Mouse (Mus musculus) adipocyte (in vitro differentiated cells): ENCODE data around the gene E130208F15Rik.
A peak's percentile ranks its signal among the peaks of the same experiment; 100 is the strongest.

ENCODE experiments used
- DNase-seq: peaks from one replicate; pipeline ENCODE4 v3.0.0-alpha.2; 2016; ENCODE audit warnings: low spot score

The E130208F15Rik gene

GRCm38 (mm10) chr7:30321539-30322284 is at the start of gene E130208F15Rik:
Gene E130208F15Rik, plus strand, starts transcription at chr7:30321740.
- peak; percentile 86 for DNase-seq

GRCm38 (mm10) chr7:30274383-30274782 is 47.2 kb upstream of the E130208F15Rik start:
- no peak for DNase-seq

- peak; percentile 51 for DNase-seq
These were observed 42.6 kb upstream of the E130208F15Rik start for GRCm38 (mm10) chr7:30278911-30279310.

GRCm38 (mm10) chr7:30279536-30279935 is 42.0 kb upstream of the E130208F15Rik start:
- DNase-seq: no peak

- DNase-seq: peak; percentile 95
These were observed 41.4 kb upstream of the E130208F15Rik start, which contains the start of the genes Thap8 and Wdr62 for GRCm38 (mm10) chr7:30279951-30280669. Gene Thap8, plus strand, starts transcription at chr7:30280094. Gene Wdr62, minus strand, starts transcription at chr7:30280419.

GRCm38 (mm10) chr7:30280670-30281138 is 40.8 kb upstream of the E130208F15Rik start:
- peak; percentile 96 for DNase-seq

GRCm38 (mm10) chr7:30281522-30281921 is 40.0 kb upstream of the E130208F15Rik start:
- DNase-seq: no peak

GRCm38 (mm10) chr7:30282740-30283139 is 38.8 kb upstream of the E130208F15Rik start:
- no peak for DNase-seq

- DNase-seq: peak; percentile 92
These were observed 34.7 kb upstream of the E130208F15Rik start for GRCm38 (mm10) chr7:30286701-30287410.

GRCm38 (mm10) chr7:30288046-30288445 is 33.5 kb upstream of the E130208F15Rik start:
- no peak for DNase-seq

- no peak for DNase-seq
These were observed 32.3 kb upstream of the E130208F15Rik start for GRCm38 (mm10) chr7:30289071-30289713.

GRCm38 (mm10) chr7:30289714-30290399 is 31.7 kb upstream of the E130208F15Rik start:
- no peak for DNase-seq

GRCm38 (mm10) chr7:30291215-30292131 is 30.1 kb upstream of the E130208F15Rik start, which contains the start of gene Clip3:
Gene Clip3, plus strand, starts transcription at chr7:30291728.
- DNase-seq: peak; percentile 63

GRCm38 (mm10) chr7:30293795-30294194 is 27.7 kb upstream of the E130208F15Rik start:
- DNase-seq: peak; percentile 87

GRCm38 (mm10) chr7:30294296-30294695 is 27.2 kb upstream of the E130208F15Rik start:
- peak; percentile 62 for DNase-seq

- DNase-seq: peak; percentile 86
These were observed 26.4 kb upstream of the E130208F15Rik start for GRCm38 (mm10) chr7:30295103-30295502.

GRCm38 (mm10) chr7:30296816-30297215 is 24.7 kb upstream of the E130208F15Rik start:
- DNase-seq: no peak

GRCm38 (mm10) chr7:30297266-30297665 is 24.3 kb upstream of the E130208F15Rik start:
- DNase-seq: no peak

GRCm38 (mm10) chr7:30300914-30301313 is 20.6 kb upstream of the E130208F15Rik start:
- peak; percentile 46 for DNase-seq
